Mouse (Mus musculus): Measurements from ENCODE around the gene Tor4a. TPM values are rescaled to one million over a fixed set of nuclear protein-coding genes. Genes with fewer than 3 reads are reported as not detected.

Gene Tor4a
- polyA plus RNA-seq, 1 experiment: 52.8 TPM

DNA sequence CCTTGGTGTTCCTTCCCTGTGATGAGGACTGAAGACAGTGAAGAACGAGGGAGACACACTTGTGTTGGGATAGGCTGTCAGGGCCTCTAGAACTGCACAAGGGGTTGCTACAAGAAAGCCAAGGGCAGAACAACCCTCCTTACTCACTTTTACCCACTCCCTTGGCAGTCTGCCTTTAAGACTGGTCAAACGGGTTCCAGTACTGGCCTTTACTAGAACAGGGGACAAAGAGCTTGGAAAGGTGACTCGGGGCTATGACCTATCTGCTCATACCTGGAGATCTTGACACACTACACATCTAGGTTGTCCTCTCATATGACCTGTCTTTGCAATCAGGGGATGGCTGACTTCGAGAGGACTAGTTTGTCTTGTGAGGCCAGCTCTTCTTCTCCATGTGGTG, 40.8 kb upstream of the Tor4a start:
- WGBS: 44% methylated on average over 4 of the region's 4 CpGs
- Histone ChIP-seq H3K4me1 (ENCODE audit: control insufficient read depth, insufficient read depth, low read length) (peaks cover 6% of the 10 kb centered on the region), H3K4me3 (replicated peaks; ENCODE audit: extremely low read depth, low read depth, low read length) (no peak overlapping the region)
- peak; percentile 64 for DNase-seq
- no peak for TF ChIP-seq CTCF (IDR thresholded peaks at IDR 0.05; ENCODE audit: insufficient read depth, low read length)
- TF ChIP-seq POLR2A (IDR thresholded peaks at IDR 0.05; ENCODE audit: borderline replicate concordance, extremely low read depth, low read depth, low read length): no peak

DNA sequence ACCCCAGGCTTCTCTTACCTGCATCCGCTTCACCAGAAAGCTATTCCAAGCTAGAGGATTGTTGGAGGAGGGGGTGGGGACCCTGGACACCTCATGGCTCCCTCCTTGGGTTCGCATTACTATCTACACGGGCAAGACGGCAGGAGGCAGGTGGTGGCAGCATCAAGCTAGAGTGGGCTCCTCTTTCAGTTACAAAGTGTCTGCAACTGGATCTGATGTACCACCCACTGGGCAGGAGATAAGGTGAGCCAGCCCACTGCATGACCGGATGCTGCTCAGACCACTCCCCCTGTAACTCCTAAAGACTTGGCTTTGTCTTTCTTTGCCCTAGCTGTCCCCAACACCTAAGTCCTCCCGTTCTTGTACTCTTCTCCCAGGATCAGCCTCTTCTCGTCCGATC, 39.9 kb upstream of the Tor4a start, which contains the start of gene Rnf224:
Rnf224 (minus strand) TSS at position 174 of the 400 bp plus-strand sequence.
- DNase-seq: no peak
- 30% methylated on average over 8 of the region's 8 CpGs for WGBS
- H3K4me1 ChIP-seq (ENCODE audit: control insufficient read depth, insufficient read depth, low read length): peaks cover 5% of the 10 kb centered on the region
- H3K4me3 ChIP-seq (replicated peaks; ENCODE audit: extremely low read depth, low read depth, low read length): no peak within 1 kb of the TSS
- no peak for TF ChIP-seq POLR2A (IDR thresholded peaks at IDR 0.05; ENCODE audit: borderline replicate concordance, extremely low read depth, low read depth, low read length)
- TF ChIP-seq CTCF (IDR thresholded peaks at IDR 0.05; ENCODE audit: insufficient read depth, low read length): no peak

DNA sequence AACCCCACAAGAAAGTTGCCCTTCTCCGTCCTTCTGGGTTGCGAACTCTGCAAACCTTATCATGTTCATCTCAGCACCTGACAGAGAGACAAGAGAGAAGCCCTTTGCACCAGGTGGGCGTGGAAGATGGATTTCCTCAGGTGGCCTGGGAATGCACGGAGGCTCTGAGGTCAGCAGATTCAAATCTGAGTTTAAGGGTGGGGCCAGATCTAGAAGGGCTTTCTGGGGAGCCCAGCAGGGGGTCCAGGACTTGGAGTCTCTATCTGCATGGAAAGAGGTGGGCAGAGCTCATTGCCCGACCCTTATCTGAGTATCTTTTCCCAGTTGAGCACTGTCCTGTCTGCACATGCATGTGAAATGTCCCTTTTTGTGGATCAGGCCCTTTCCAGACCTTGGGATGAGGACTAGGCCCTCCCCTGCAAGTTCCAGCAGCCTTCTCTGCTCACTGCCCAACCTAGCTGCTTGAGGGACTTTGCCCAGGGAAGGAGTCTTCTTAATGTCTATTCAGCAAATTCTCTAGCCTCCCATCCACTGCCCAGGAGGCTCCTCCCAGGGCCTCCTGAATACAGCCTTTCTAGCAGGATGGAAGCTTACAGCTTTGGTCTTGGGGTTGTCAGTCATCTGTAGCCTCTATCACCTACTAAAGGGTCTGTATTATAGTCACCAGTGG, 38.0 kb upstream of the Tor4a start:
- TF ChIP-seq CTCF (IDR thresholded peaks at IDR 0.05; ENCODE audit: insufficient read depth, low read length) (no peak), POLR2A (IDR thresholded peaks at IDR 0.05; ENCODE audit: borderline replicate concordance, extremely low read depth, low read depth, low read length) (no peak)
- H3K4me1 ChIP-seq (ENCODE audit: control insufficient read depth, insufficient read depth, low read length): 0 out of 2 replicates have a peak, but pooled peaks cover 2% of the 10 kb centered on the region
- DNase-seq: no peak
- no peak overlapping the region for H3K4me3 ChIP-seq (replicated peaks; ENCODE audit: extremely low read depth, low read depth, low read length)
- 55% methylated on average over 5 of the region's 5 CpGs for WGBS

DNA sequence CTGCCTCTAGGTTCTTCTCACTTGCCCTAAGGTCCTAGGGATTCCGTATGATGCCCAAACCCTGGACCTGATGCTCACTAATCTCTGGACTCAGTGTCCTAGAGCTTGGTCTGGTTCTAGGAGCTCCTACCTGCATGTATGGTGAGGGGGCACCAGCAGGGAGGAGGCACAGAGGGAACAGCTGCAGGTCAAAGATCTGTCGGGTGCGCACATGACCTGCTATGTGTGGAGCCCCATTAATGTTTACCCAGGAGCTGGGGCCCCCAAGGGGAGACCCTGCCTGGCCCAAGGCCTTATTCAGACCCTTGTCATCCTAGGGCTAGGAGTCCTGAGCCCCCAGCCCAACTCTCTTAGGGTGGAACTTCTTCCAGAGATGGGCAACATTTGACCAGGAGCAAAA, 37.4 kb upstream of the Tor4a start, which contains the start of gene Slc34a3:
Slc34a3 (minus strand) TSS at position 315 of the 400 bp plus-strand sequence.
- no peak for DNase-seq
- no peak within 1 kb of the TSS for H3K4me3 ChIP-seq (replicated peaks; ENCODE audit: extremely low read depth, low read depth, low read length)
- TF ChIP-seq POLR2A (IDR thresholded peaks at IDR 0.05; ENCODE audit: borderline replicate concordance, extremely low read depth, low read depth, low read length) (no peak), CTCF (IDR thresholded peaks at IDR 0.05; ENCODE audit: insufficient read depth, low read length) (no peak)

DNA sequence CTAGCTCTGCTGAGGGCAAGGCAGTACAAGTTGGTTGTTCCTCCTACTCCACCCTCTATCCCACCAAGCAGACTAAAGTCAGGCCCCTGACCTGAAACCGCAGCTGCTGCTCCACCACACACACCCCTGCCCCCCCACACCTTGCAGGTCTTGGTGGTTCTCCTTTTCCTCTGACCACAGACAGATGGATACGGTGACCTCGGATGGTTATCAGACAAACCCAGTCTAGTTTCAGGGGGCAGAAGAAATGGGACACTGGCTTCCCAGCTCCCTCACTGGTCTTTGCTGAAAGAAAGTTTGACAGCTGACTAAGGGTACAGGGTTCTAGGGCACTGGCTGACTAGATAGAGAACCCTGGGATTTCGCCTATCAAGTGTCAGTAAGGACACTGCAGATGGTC, 36.7 kb upstream of the Tor4a start:
- TF ChIP-seq POLR2A (IDR thresholded peaks at IDR 0.05; ENCODE audit: borderline replicate concordance, extremely low read depth, low read depth, low read length): no peak
- TF ChIP-seq CTCF (IDR thresholded peaks at IDR 0.05; ENCODE audit: insufficient read depth, low read length): no peak
- 56% methylated on average over 4 of the region's 4 CpGs for WGBS

More for the DNA sequence above, 37.4 kb upstream of the Tor4a start, which contains the start of gene Slc34a3:
- WGBS: 70% methylated on average over 3 of the region's 3 CpGs
- H3K4me1 ChIP-seq (ENCODE audit: control insufficient read depth, insufficient read depth, low read length): peaks cover 2% of the 10 kb centered on the region; the same call in 1 of the 2 replicates

DNA sequence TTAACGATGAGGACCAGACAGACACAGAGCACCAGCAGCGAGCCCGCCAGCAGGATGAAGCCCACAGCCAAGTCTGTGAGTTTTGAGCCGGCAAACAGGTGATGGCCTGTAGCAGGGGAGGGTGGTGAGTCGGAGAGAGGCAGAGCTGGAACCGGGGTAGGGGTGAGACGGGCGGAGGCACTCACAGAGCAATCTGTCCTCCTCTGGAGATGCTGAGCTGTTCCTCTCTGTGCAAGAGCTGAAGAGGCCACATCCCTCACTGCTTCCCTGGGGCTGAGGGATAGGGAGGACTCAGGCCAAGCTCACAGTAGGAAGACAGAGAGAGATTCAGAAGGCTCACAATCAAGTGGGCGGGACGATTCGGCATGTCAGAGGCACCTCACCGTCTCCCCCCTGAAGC, 34.4 kb upstream of the Tor4a start:
- Histone ChIP-seq H3K4me1 (ENCODE audit: control insufficient read depth, insufficient read depth, low read length) (peaks cover 10% of the 10 kb centered on the region), H3K4me3 (replicated peaks; ENCODE audit: extremely low read depth, low read depth, low read length) (no peak overlapping the region)
- DNase-seq: no peak
- WGBS: 64% methylated on average over 12 of the region's 12 CpGs
- TF ChIP-seq CTCF (IDR thresholded peaks at IDR 0.05; ENCODE audit: insufficient read depth, low read length): no peak
- no peak for TF ChIP-seq POLR2A (IDR thresholded peaks at IDR 0.05; ENCODE audit: borderline replicate concordance, extremely low read depth, low read depth, low read length)

More for the DNA sequence above, 36.7 kb upstream of the Tor4a start:
- H3K4me3 ChIP-seq (replicated peaks; ENCODE audit: extremely low read depth, low read depth, low read length): no peak overlapping the region
- no peak for DNase-seq
- peaks cover 6% of the 10 kb centered on the region; the same call in 1 of the 2 replicates for H3K4me1 ChIP-seq (ENCODE audit: control insufficient read depth, insufficient read depth, low read length)

DNA sequence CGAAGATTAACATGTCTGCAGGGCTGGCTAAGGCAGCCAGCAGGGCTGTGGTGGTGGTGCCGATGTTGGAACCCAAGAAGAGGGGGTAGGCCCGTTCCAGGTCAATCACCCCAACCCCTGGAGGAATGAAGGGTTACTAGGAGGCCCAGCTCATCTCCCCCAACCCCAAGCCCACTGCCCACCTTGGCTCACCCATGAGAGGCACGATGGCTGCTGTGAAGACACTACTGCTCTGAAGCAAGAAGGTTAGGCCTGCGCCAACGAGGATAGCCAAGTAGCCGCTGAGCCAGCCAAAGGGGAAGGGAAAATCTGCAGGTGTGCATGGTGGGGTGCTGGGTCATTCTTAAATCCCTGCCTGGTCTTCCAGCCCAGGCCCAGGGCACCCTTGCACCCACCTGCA, 33.9 kb upstream of the Tor4a start:
- H3K4me3 ChIP-seq (replicated peaks; ENCODE audit: extremely low read depth, low read depth, low read length): no peak overlapping the region
- WGBS: 84% methylated on average over 7 of the region's 7 CpGs
- peaks cover 10% of the 10 kb centered on the region for H3K4me1 ChIP-seq (ENCODE audit: control insufficient read depth, insufficient read depth, low read length)
- TF ChIP-seq CTCF (IDR thresholded peaks at IDR 0.05; ENCODE audit: insufficient read depth, low read length) (no peak), POLR2A (IDR thresholded peaks at IDR 0.05; ENCODE audit: borderline replicate concordance, extremely low read depth, low read depth, low read length) (no peak)
- no peak for DNase-seq

DNA sequence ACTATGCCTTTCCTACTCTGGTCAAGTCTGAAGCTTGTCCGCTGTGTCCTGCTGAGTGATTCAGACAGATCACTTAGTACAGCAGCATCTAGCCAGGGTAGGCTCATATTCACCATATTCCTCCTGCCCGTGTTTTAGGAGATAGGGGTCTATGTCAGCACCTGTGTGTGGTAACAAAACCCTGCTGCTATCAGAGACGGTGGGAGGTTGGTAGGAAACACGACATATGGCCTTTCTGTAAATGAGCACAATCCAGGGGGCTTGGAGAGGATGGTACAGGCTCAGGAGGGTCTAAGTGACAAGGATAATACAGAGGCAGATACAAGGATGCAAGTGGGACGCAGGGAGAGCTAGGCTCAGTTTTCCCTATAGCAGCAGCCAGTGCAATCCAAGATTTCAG, 32.9 kb upstream of the Tor4a start:
- 84% methylated on average over 5 of the region's 5 CpGs for WGBS
- TF ChIP-seq POLR2A (IDR thresholded peaks at IDR 0.05; ENCODE audit: borderline replicate concordance, extremely low read depth, low read depth, low read length) (no peak), CTCF (IDR thresholded peaks at IDR 0.05; ENCODE audit: insufficient read depth, low read length) (no peak)
- Histone ChIP-seq H3K4me3 (replicated peaks; ENCODE audit: extremely low read depth, low read depth, low read length) (no peak overlapping the region), H3K4me1 (ENCODE audit: control insufficient read depth, insufficient read depth, low read length) (peaks cover 12% of the 10 kb centered on the region)
- DNase-seq: no peak

DNA sequence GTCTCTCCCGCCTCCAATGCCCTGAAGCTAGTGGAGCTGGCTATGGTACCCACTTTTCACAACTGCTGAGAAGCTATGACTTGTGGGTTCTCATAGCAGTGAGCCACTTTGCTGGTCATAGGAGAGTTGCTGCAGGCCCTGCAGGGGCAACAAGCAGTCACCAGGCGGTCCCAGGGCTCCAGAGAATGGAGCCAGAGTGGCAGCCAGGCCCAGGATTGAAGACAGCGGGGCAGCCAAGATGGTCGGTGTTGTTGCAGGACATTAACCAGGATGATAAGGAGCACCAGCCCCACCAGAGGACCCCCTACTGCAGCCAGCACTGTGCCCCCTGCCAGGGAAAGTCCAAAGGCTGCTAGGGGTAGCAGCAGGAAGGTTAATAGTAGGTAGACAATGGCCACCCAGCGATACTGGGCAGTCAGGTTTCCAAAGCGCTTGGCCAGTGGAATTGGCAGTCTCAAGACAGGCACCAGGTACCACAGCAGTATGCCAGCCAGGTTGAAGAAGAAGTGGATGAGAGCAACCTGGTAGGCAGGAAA, 32.4 kb upstream of the Tor4a start:
- WGBS: 67% methylated on average over 6 of the region's 6 CpGs
- DNase-seq: no peak
- Histone ChIP-seq H3K4me3 (replicated peaks; ENCODE audit: extremely low read depth, low read depth, low read length) (no peak overlapping the region), H3K4me1 (ENCODE audit: control insufficient read depth, insufficient read depth, low read length) (peaks cover 12% of the 10 kb centered on the region)
- TF ChIP-seq CTCF (IDR thresholded peaks at IDR 0.05; ENCODE audit: insufficient read depth, low read length) (no peak), POLR2A (IDR thresholded peaks at IDR 0.05; ENCODE audit: borderline replicate concordance, extremely low read depth, low read depth, low read length) (no peak)

DNA sequence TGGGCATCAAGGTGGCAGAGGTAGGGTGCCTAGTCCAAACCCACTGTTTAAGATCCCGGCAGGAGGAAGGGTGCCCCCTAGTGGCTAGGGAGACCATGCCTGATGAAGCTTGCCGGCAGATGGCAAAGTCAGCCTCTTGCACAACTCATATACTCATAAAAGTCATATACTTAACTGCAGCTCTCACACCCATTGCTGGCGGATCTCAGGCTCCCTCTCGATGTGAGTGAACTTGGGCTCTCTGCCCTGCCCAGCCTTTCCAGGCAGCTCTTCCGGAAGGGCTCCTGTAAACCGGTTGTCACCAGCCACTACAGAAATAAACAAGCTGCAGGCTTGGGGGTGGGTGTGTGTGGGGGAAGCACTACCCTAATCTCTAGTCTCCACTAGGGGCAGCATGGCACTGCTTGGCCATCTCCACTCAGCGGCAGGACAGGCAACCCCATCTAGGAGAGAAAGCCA, 31.8 kb upstream of the Tor4a start:
- peak; percentile 95 for TF ChIP-seq CTCF (IDR thresholded peaks at IDR 0.05; ENCODE audit: insufficient read depth, low read length)
- 0 out of 2 replicates have a peak, but pooled peaks have one; percentile 15 for TF ChIP-seq POLR2A (IDR thresholded peaks at IDR 0.05; ENCODE audit: borderline replicate concordance, extremely low read depth, low read depth, low read length)
- peak; percentile 82 for DNase-seq
- under 1% methylated on average over 7 of the region's 7 CpGs for WGBS
- Histone ChIP-seq H3K4me1 (ENCODE audit: control insufficient read depth, insufficient read depth, low read length) (peaks cover 15% of the 10 kb centered on the region), H3K4me3 (replicated peaks; ENCODE audit: extremely low read depth, low read depth, low read length) (peak overlapping the region; percentile 45)
